Mouse (Mus musculus) bone marrow, adult 2 months (tissue): ENCODE results near the gene Odf3l2.

ENCODE experiments used
- CTCF ChIP-seq: fragments of 200-500 bp; IDR thresholded peaks from 2 replicates; pipeline ENCODE4 v1.5.1; 2011; ENCODE audit warnings: low read length, control low read depth; ENCODE audit not compliant: control insufficient read depth, insufficient read depth
- POLR2A ChIP-seq: fragments of 200-500 bp; IDR thresholded peaks from 2 replicates; pipeline ENCODE4 v1.6.1; 2011; ENCODE audit warnings: low read depth, mild to moderate bottlenecking, control low read depth, low read length, borderline replicate concordance; ENCODE audit not compliant: control insufficient read depth

- TF ChIP-seq POLR2A (no peak), CTCF (no peak)
These were observed 22.5 kb upstream of the Odf3l2 start for GRCm38 (mm10) chr10:79668076-79668475.
